Mouse (Mus musculus) heart, postnatal 0 days (tissue): ENCODE measurements around the gene Akirin1. TPM values are rescaled to one million over a fixed set of nuclear protein-coding genes. Genes with fewer than 3 reads are reported as not detected.

Experiments used
- ATAC-seq: fragments of 200-750 bp; cut with Nextera tagmentation; 2 replicates; pipeline ENCODE4 v1.8.0; 2017; ENCODE audit warnings: low read depth, moderate number of reproducible peaks, moderate library complexity; ENCODE audit not compliant: insufficient read depth
- DNase-seq: peaks from one replicate; pipeline ENCODE4 v3.0.0-alpha.2; 2016; ENCODE audit warnings: low spot score
- H3K27ac ChIP-seq: fragments of 300-500 bp; sonication (generic); 2 replicates; pipeline ENCODE4 v1.5.1; 2014; ENCODE audit warnings: low read depth, mild to moderate bottlenecking
- H3K27me3 ChIP-seq: fragments of 300-500 bp; sonication (generic); 2 replicates; pipeline ENCODE4 v1.6.1; 2014; ENCODE audit warnings: low read length, mixed read lengths; ENCODE audit not compliant: control insufficient read depth, insufficient read depth
- H3K36me3 ChIP-seq: fragments of 300-500 bp; sonication (generic); replicated peaks from 2 replicates; pipeline ENCODE4 v1.6.1; 2014; ENCODE audit warnings: low read length, mixed read lengths; ENCODE audit not compliant: control insufficient read depth, insufficient read depth
- H3K4me1 ChIP-seq: fragments of 300-500 bp; sonication (generic); 2 replicates; pipeline ENCODE4 v1.6.1; 2014; ENCODE audit warnings: antibody characterized with exemption; ENCODE audit not compliant: control insufficient read depth, insufficient read depth
- H3K4me2 ChIP-seq: fragments of 300-500 bp; sonication (generic); 2 replicates; pipeline ENCODE4 v1.6.1; 2014; ENCODE audit warnings: low read depth, mild to moderate bottlenecking, low read length, moderate library complexity
- H3K4me3 ChIP-seq: fragments of 300-500 bp; sonication (generic); 2 replicates; pipeline ENCODE4 v1.5.1; 2014; ENCODE audit warnings: low read depth, low read length
- H3K9ac ChIP-seq: fragments of 300-500 bp; sonication (generic); replicated peaks from 2 replicates; pipeline ENCODE4 v1.6.1; 2014; ENCODE audit warnings: low read depth, low read length, mixed read lengths
- H3K9me3 ChIP-seq: fragments of 300-500 bp; sonication (generic); replicated peaks from 2 replicates; pipeline ENCODE4 v1.6.1; 2016; ENCODE audit warnings: low read length; ENCODE audit not compliant: control insufficient read depth
- CTCF ChIP-seq: IDR thresholded peaks from 2 replicates; pipeline ENCODE4 v1.5.1; 2016; ENCODE audit warnings: antibody characterized with exemption, control low read depth, low read depth
- EP300 ChIP-seq: IDR thresholded peaks from 2 replicates; pipeline ENCODE4 v1.6.1; 2016; ENCODE audit warnings: antibody characterized with exemption, low read depth
- WGBS: fragments of 180-500 bp; shearing (Covaris S2); extraction: QIAGEN DNeasy Blood & Tissue Kit; methylation state at CpG from one replicate; pipeline ENCODE4 v1.1.7; 2014; 5-methylcytosine and 5-hydroxymethylcytosine counted together
- polyA plus RNA-seq: library from polyadenylated mRNA; unstranded; fragments of >200 nt; fragmentation: Nextera tagmentation; extraction: Ambion mirVana; gene quantifications from 2 replicates; pipeline ENCODE4 v1.2.1, GENCODE M21; 2015
- total RNA-seq: library from RNA; depleted of rRNA; stranded (reverse); fragments of >200 nt; gene quantifications from 2 replicates; pipeline ENCODE4 v1.2.3, GENCODE M21; 2014; ENCODE audit warnings: low replicate concordance

Akirin1 gene
- total and polyA plus RNA-seq, 2 experiments from 2014 or later: 33.5 to 54.2 TPM

DNA sequence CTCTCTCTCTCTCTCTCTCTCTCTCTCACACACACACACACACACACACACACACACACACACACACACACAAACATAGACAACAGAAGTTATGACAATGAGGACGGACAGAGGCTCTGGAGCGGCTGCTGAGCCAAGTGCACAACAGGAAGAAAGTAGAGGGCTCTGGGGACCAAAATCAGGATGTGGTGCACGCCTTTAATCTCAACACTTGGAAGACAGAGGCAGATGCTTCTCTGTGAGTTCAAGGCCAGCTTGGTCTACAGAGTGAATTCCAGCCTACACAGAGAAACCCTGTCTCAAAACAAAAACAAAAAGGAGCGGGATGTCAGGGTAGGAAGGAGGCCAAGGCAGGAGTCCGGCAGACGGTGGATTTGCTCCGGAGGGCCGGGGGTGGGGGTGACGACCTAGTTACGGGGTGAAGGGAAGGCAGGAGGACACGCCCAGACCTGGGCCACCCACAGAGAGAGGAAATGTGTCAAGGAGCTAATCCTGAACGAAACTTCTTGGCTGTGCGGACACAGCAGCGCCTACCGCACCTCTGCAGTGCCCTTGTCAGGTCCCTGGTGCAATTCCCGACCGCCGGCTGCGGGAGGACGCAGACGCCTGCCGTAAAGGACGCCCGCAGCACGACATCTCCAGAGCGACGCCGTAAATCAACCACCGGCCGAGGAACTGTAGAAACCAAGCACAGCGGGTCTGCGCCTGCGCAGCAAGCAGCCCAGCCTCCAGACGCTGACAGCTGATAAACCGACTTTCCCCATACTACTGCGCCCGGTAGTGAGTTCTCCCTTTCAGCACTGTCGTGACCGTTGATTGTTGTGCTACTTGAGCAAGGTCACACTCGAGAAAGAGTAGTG is 32.3 kb downstream of the Akirin1 start, which contains the start of gene Ndufs5:
Gene Ndufs5, minus strand, starts transcription at position 629 of the 860 bp plus-strand sequence.
- H3K4me1 ChIP-seq: no peaks in the 10 kb centered on the region; the same call in 1 of the 2 replicates
- peak within 1 kb of the TSS; percentile 64 for H3K4me2 ChIP-seq
- H3K36me3 ChIP-seq: peaks cover 20% of the 10 kb centered on the region
- no peaks in the 10 kb centered on the region for H3K27me3 ChIP-seq
- H3K9me3 ChIP-seq: no peaks in the 10 kb centered on the region
- peak within 1 kb of the TSS; percentile 92 for H3K27ac ChIP-seq
- under 1% methylated on average over 40 of the region's 40 CpGs for WGBS
- H3K4me3 ChIP-seq: peak within 1 kb of the TSS; percentile 94
- peak; percentile 97 for DNase-seq
- H3K9ac ChIP-seq: peak within 1 kb of the TSS; percentile 90
- TF ChIP-seq CTCF (no peak), EP300 (no peak)
- peak; percentile 99 for ATAC-seq

- Histone ChIP-seq H3K4me1 (no peaks in the 10 kb centered on the region; the same call in 1 of the 2 replicates), H3K9ac (no peak overlapping the region), H3K4me2 (no peak overlapping the region), H3K9me3 (no peaks in the 10 kb centered on the region), H3K4me3 (no peak overlapping the region), H3K27ac (no peak overlapping the region), H3K36me3 (peaks cover 28% of the 10 kb centered on the region), H3K27me3 (no peaks in the 10 kb centered on the region)
- ATAC-seq: no peak
- no peak for TF ChIP-seq CTCF
- no peak for TF ChIP-seq EP300
- 75% methylated on average over 1 of the region's 3 CpGs for WGBS
- DNase-seq: no peak
Observed at GRCm38 (mm10) chr4:123712431-123712830, 37.7 kb downstream of the Akirin1 start.

GRCm38 (mm10) chr4:123707340-123707739 is 42.8 kb downstream of the Akirin1 start:
- Histone ChIP-seq H3K9me3 (no peaks in the 10 kb centered on the region), H3K9ac (no peak overlapping the region), H3K27me3 (no peaks in the 10 kb centered on the region), H3K36me3 (peaks cover 5% of the 10 kb centered on the region), H3K4me2 (no peak overlapping the region), H3K4me1 (no peaks in the 10 kb centered on the region), H3K27ac (no peak overlapping the region), H3K4me3 (no peak overlapping the region)
- DNase-seq (no peak), ATAC-seq (no peak)
- 93% methylated on average over 5 of the region's 5 CpGs for WGBS
- TF ChIP-seq EP300 (no peak), CTCF (no peak)

- no peak overlapping the region for H3K4me2 ChIP-seq
- no peaks in the 10 kb centered on the region for H3K27me3 ChIP-seq
- H3K4me1 ChIP-seq: no peaks in the 10 kb centered on the region
- H3K9me3 ChIP-seq: no peaks in the 10 kb centered on the region
- no peak overlapping the region for H3K9ac ChIP-seq
- DNase-seq (no peak), ATAC-seq (no peak)
- TF ChIP-seq CTCF (no peak), EP300 (no peak)
- WGBS: 84% methylated on average over 2 of the region's 2 CpGs
- H3K27ac ChIP-seq: no peak overlapping the region
- no peak overlapping the region for H3K4me3 ChIP-seq
- H3K36me3 ChIP-seq: no peaks in the 10 kb centered on the region
Observed at GRCm38 (mm10) chr4:123705340-123705739, 44.8 kb downstream of the Akirin1 start.

- Histone ChIP-seq H3K27ac (no peak overlapping the region), H3K27me3 (no peaks in the 10 kb centered on the region), H3K4me1 (no peaks in the 10 kb centered on the region), H3K4me3 (no peak overlapping the region), H3K9me3 (no peaks in the 10 kb centered on the region), H3K36me3 (no peaks in the 10 kb centered on the region), H3K9ac (no peak overlapping the region), H3K4me2 (no peak overlapping the region)
- DNase-seq (no peak), ATAC-seq (no peak)
- 81% methylated on average over 12 of the region's 12 CpGs for WGBS
- TF ChIP-seq CTCF: no peak
- TF ChIP-seq EP300: no peak
Observed at GRCm38 (mm10) chr4:123693384-123693783, 56.8 kb downstream of the Akirin1 start.

GRCm38 (mm10) chr4:123692071-123692470 is 58.1 kb downstream of the Akirin1 start:
- no peak for ATAC-seq
- no peak for TF ChIP-seq EP300

More at GRCm38 (mm10) chr4:123692071-123692470, 58.1 kb downstream of the Akirin1 start:
- no peaks in the 10 kb centered on the region for H3K9me3 ChIP-seq
- H3K4me2 ChIP-seq: no peak overlapping the region
- no peak overlapping the region for H3K9ac ChIP-seq
- H3K36me3 ChIP-seq: no peaks in the 10 kb centered on the region
- no peaks in the 10 kb centered on the region; the same call in 1 of the 2 replicates for H3K4me1 ChIP-seq
- H3K27ac ChIP-seq: no peak overlapping the region
- H3K4me3 ChIP-seq: no peak overlapping the region
- DNase-seq: no peak
- no peaks in the 10 kb centered on the region for H3K27me3 ChIP-seq
- WGBS: 81% methylated on average over 3 of the region's 3 CpGs
